Comparison of ENCODE assay signal across 26 mouse cellular contexts in genomic region chr14:29137614-29138013, GRCm38 (mm10).
DNase-seq lines count a peak whose midpoint lies in the region; ATAC-seq and TF ChIP-seq lines count a peak whose summit lies in the region.
"Had no signal": no experiment of that assay in that cellular context is flagged by ENCODE, and none has a peak within 500 bp of the region (broad histone marks: within the 10 kb centered on the region; RNA-seq: fewer than 3 reads in every experiment).

No protein-coding gene starts in this region.

- no peak for TF ChIP-seq EP300 in heart, adult 2 months (IDR thresholded peaks at IDR 0.05; ENCODE audit: insufficient read depth, low read depth, low read length)

- no peak for DNase-seq in heart, adult 2 months
- DNase-seq in fat pad, adult 2 months (ENCODE audit: extremely low read depth, low read depth, low spot score), result peak; percentile 36
- no peak for DNase-seq in right cerebral cortex, postnatal 10 days (ENCODE audit: low spot score in 2 of 2)
- no peak for DNase-seq in cerebellum, adult 11 months
- DNase-seq in adipocyte (ENCODE audit: low spot score), result no peak
- DNase-seq: adrenal gland, postnatal 10 days; cerebellum, adult 8-10 months; cerebellum, postnatal 36 days; embryo, embryonic 11 days; gastrocnemius, postnatal 36 days; kidney, adult 8-10 months; kidney, postnatal 25 days; liver, embryonic 13.5 days; lung, adult 2 months; right cerebral cortex, postnatal 25 days; thymus, postnatal 14 days had no signal

- H3K4me2 ChIP-seq in heart, embryonic 12.5 days, result no peak overlapping the region
- H3K4me2 ChIP-seq in heart, embryonic 16.5 days (ENCODE audit: low read depth, low read length), result no peak overlapping the region
- H3K4me2 ChIP-seq: forebrain, embryonic 12.5 days; intestine, embryonic 15.5 days; liver, embryonic 13.5 days; midbrain, embryonic 15.5 days; neural tube, embryonic 12.5 days had no signal

- no peaks in the 10 kb centered on the region for H3K27me3 ChIP-seq in heart, embryonic 12.5 days (replicated peaks)
- no peaks in the 10 kb centered on the region for H3K27me3 ChIP-seq in heart, adult 2 months (ENCODE audit: control insufficient read depth, insufficient read depth, low read length)
- no peaks in the 10 kb centered on the region; the same call in 1 of the 2 replicates for H3K27me3 ChIP-seq in heart, embryonic 16.5 days (ENCODE audit: control insufficient read depth, insufficient read depth, low read length)
- H3K27me3 ChIP-seq: forebrain, embryonic 12.5 days; intestine, embryonic 15.5 days; liver, embryonic 13.5 days; midbrain, embryonic 15.5 days; neural tube, embryonic 12.5 days had no signal

- TF ChIP-seq CTCF in heart, adult 2 months (IDR thresholded peaks at IDR 0.05), result no peak

- intact Hi-C loops in heart, adult 2 months (cut with DNase I), result no loop called here

- no peak for TF ChIP-seq POLR2A in heart, adult 2 months (IDR thresholded peaks at IDR 0.05; ENCODE audit: insufficient read depth, low read depth, low read length)

- 0 out of 2 replicates have a peak, but pooled peaks have one; percentile 25 for ATAC-seq in heart, embryonic 12.5 days (ENCODE audit: insufficient number of reproducible peaks, low FRiP score)
- ATAC-seq in heart, embryonic 16.5 days (replicated peaks; ENCODE audit: extremely low read depth, insufficient read depth, low FRiP score), result 0 out of 2 replicates have a peak, but pooled peaks have one; percentile 32
- ATAC-seq: activated CD4-positive, CD25-positive, alpha-beta regulatory T cell, adult 4 months; hindbrain, embryonic 16.5 days; intestine, embryonic 15.5 days; midbrain, embryonic 15.5 days had no signal

- no peak overlapping the region for H3K9ac ChIP-seq in heart, embryonic 12.5 days
- no peak overlapping the region for H3K9ac ChIP-seq in heart, adult 2 months (ENCODE audit: low read depth, low read length)
- H3K9ac ChIP-seq in heart, embryonic 16.5 days (ENCODE audit: low read length), result no peak overlapping the region
- H3K9ac ChIP-seq: forebrain, embryonic 12.5 days; intestine, embryonic 15.5 days; liver, embryonic 13.5 days; midbrain, embryonic 15.5 days; neural tube, embryonic 12.5 days had no signal

- H3K36me3 ChIP-seq in heart, embryonic 12.5 days, result no peaks in the 10 kb centered on the region
- H3K36me3 ChIP-seq in heart, adult 2 months (ENCODE audit: control insufficient read depth, insufficient read depth, low read length), result no peaks in the 10 kb centered on the region
- H3K36me3 ChIP-seq in heart, embryonic 16.5 days (ENCODE audit: control insufficient read depth, insufficient read depth), result no peaks in the 10 kb centered on the region
- H3K36me3 ChIP-seq: forebrain, embryonic 12.5 days; hindbrain, embryonic 10.5 days; intestine, embryonic 15.5 days; liver, embryonic 13.5 days; midbrain, embryonic 15.5 days; neural tube, embryonic 12.5 days had no signal

- H3K4me1 ChIP-seq in heart, embryonic 12.5 days (replicated peaks), result peaks cover 13% of the 10 kb centered on the region
- H3K4me1 ChIP-seq in heart, adult 2 months (ENCODE audit: control insufficient read depth, insufficient read depth, low read length), result no peaks in the 10 kb centered on the region; the same call in 1 of the 2 replicates
- H3K4me1 ChIP-seq in heart, embryonic 16.5 days (ENCODE audit: control insufficient read depth, insufficient read depth, low read length), result peaks cover 7% of the 10 kb centered on the region
- H3K4me1 ChIP-seq: forebrain, embryonic 12.5 days; hindbrain, embryonic 10.5 days; intestine, embryonic 15.5 days; liver, embryonic 13.5 days; midbrain, embryonic 15.5 days; neural tube, embryonic 12.5 days had no signal

- H3K4me3 ChIP-seq in heart, embryonic 12.5 days, result no peak overlapping the region
- H3K4me3 ChIP-seq in heart, adult 2 months, result no peak overlapping the region
- H3K4me3 ChIP-seq in heart, embryonic 16.5 days (ENCODE audit: low read length), result no peak overlapping the region
- H3K4me3 ChIP-seq: forebrain, embryonic 12.5 days; hindbrain, embryonic 10.5 days; intestine, embryonic 15.5 days; layer of hippocampus, adult 2 months; liver, embryonic 13.5 days; midbrain, embryonic 15.5 days; neural tube, embryonic 12.5 days had no signal

- 71% methylated on average over 7 of the region's 7 CpGs for WGBS in heart, embryonic 12.5 days
- 29% methylated on average over 7 of the region's 7 CpGs for WGBS in heart, adult 2 months
- WGBS in heart, embryonic 16.5 days, result 50% methylated on average over 7 of the region's 7 CpGs

- no peaks in the 10 kb centered on the region for H3K79me2 ChIP-seq in heart, adult 2 months (replicated peaks; ENCODE audit: control insufficient read depth, insufficient read depth, low read length)

- H3K9me3 ChIP-seq in heart, embryonic 12.5 days (replicated peaks), result no peaks in the 10 kb centered on the region
- H3K9me3 ChIP-seq in heart, embryonic 16.5 days (replicated peaks; ENCODE audit: control insufficient read depth, low read length), result no peaks in the 10 kb centered on the region
- H3K9me3 ChIP-seq: forebrain, embryonic 12.5 days; hindbrain, embryonic 10.5 days; intestine, embryonic 15.5 days; liver, embryonic 13.5 days; midbrain, embryonic 15.5 days; neural tube, embryonic 12.5 days had no signal

- H3K27ac ChIP-seq in heart, embryonic 12.5 days (ENCODE audit: poor library complexity, severe bottlenecking), result no peak overlapping the region
- H3K27ac ChIP-seq in heart, adult 2 months, result no peak overlapping the region
- no peak overlapping the region for H3K27ac ChIP-seq in heart, embryonic 16.5 days (ENCODE audit: low read length)
- H3K27ac ChIP-seq: forebrain, embryonic 12.5 days; hindbrain, embryonic 10.5 days; intestine, embryonic 15.5 days; layer of hippocampus, adult 2 months; liver, embryonic 13.5 days; midbrain, embryonic 15.5 days; neural tube, embryonic 12.5 days had no signal
